Mouse (Mus musculus) T-helper 2 cell (primary cell): ENCODE measurements around the gene Olfr958.

Experiments used
- in situ Hi-C: fragments of 300-600 bp; cut with MboI, MseI; formaldehyde crosslinking; loops from one replicate; pipeline ENCODE4 v1.15.1; 2025; ENCODE audit warnings: high pct_unique_total_duplicates

Gene Olfr958

GRCm38 (mm10) chr9:39553946-39554345 is at the start of gene Olfr958:
Olfr958 (minus strand) TSS chr9:39554054.
- in situ Hi-C loops = no loop called here

GRCm38 (mm10) chr9:39603333-39603845 is 49.5 kb upstream of the Olfr958 start:
- in situ Hi-C loops = loop anchor here (10.0 kb wide), 1 partner anchor 279 kb away; the partner anchor contains the start of gene Olfr948

- in situ Hi-C loops = loop anchor here (10.0 kb wide), 1 partner anchor 278 kb away; the partner anchor contains the start of gene Olfr948
These were observed 48.9 kb upstream of the Olfr958 start for GRCm38 (mm10) chr9:39602536-39603332.

- in situ Hi-C loops = no loop called here
These were observed 23.2 kb upstream of the Olfr958 start for GRCm38 (mm10) chr9:39577050-39577449.

- in situ Hi-C loops = no loop called here
These were observed 21.6 kb upstream of the Olfr958 start, which contains the start of gene Olfr959 for GRCm38 (mm10) chr9:39575469-39575868. Olfr959 (minus strand) TSS chr9:39575569.

GRCm38 (mm10) chr9:39558349-39558647 is 4.4 kb upstream of the Olfr958 start:
- in situ Hi-C loops = no loop called here

GRCm38 (mm10) chr9:39557529-39558348 is 3.9 kb upstream of the Olfr958 start:
- in situ Hi-C loops = no loop called here

- in situ Hi-C loops = no loop called here
These were observed 3.0 kb downstream of the Olfr958 start for GRCm38 (mm10) chr9:39550806-39551205.

- in situ Hi-C loops = no loop called here
These were observed 30.1 kb downstream of the Olfr958 start for GRCm38 (mm10) chr9:39523616-39524285.

- in situ Hi-C loops = no loop called here
These were observed 35.3 kb downstream of the Olfr958 start for GRCm38 (mm10) chr9:39518595-39518994.

- in situ Hi-C loops = no loop called here
These were observed 38.3 kb downstream of the Olfr958 start, which contains the start of gene Olfr957 for GRCm38 (mm10) chr9:39515531-39515930. Olfr957 (minus strand) TSS chr9:39515809.

GRCm38 (mm10) chr9:39509412-39509811 is 44.4 kb downstream of the Olfr958 start:
- in situ Hi-C loops = no loop called here

GRCm38 (mm10) chr9:39508998-39509397 is 44.9 kb downstream of the Olfr958 start:
- in situ Hi-C loops = no loop called here
